Mouse (Mus musculus): ENCODE data around the gene Gm3727.
"Not testable (repeated sequence)": the region's sequence is repeated elsewhere in the genome, so short reads cannot be mapped to it uniquely, and the experiment has no call there.

Gm3727 gene

GRCm38 (mm10) chr14:7264614-7265013, at the start of gene Gm3727:
Gene Gm3727, minus strand, starts transcription at chr14:7264714.
- DNase-seq (ENCODE audit: low spot score): not testable (repeated sequence)

DNA sequence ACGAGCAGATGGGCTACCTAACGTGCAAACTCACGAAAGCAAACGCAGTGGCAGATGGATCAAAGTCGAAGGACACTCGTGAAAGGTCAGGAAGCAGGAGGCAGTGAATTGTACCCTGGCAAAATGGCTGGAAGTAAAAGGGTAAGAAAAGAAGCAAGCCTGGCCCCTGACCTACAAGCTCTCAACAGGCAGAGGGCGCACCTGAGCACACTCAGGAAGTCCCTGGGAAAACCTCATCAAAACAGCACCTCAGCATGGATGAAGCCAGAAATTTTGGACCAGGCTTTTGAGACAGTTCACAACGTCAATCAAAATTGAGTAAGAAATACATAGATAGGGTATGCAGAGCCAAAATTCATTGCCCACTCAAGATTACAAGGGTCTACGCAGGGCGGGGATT, 21.0 kb downstream of the Gm3727 start:
- peak; percentile 3 for DNase-seq (ENCODE audit: low spot score)
